ENCODE assay signal across 15 mouse cellular contexts in the genomic region with DNA sequence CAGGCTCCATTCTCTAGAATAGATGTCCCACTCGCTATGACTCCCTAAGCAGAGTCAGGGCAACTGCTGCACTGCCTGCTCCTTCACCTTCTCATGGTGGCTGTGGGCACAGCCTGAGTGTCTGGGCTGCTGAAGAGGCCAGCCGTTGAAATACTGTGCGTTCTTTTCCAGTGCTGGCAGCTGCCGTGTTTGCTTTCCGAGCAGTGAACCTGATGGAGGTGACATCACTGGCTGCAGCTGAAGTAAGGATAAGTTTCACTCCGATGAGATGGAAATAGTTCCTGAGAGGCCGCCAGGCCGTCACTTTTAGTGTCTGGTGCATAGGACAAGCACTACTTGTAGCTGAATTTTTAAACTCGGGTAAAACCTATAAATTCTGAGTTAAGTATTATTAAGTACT.
A peak's percentile ranks its signal among the peaks of the same experiment; 100 is the strongest.
DNase-seq lines count a peak whose midpoint lies in the region; ATAC-seq and TF ChIP-seq lines count a peak whose summit lies in the region.
"Had no signal": no experiment of that assay in that cellular context is flagged by ENCODE, and none has a peak within 500 bp of the region (broad histone marks: within the 10 kb centered on the region; RNA-seq: fewer than 3 reads in every experiment).

No protein-coding gene starts in this region.

- peaks cover 11% of the 10 kb centered on the region for H3K36me3 ChIP-seq in heart, embryonic 16.5 days (ENCODE audit: control insufficient read depth, insufficient read depth)
- H3K36me3 ChIP-seq in heart, embryonic 11.5 days (ENCODE audit: control insufficient read depth, insufficient read depth, low read length): no peaks in the 10 kb centered on the region; the same call in 1 of the 2 replicates
- peaks cover 19% of the 10 kb centered on the region; the same call in 1 of the 2 replicates for H3K36me3 ChIP-seq in lung, embryonic 14.5 days (ENCODE audit: insufficient read depth)
- 0 out of 2 replicates have a peak, but pooled peaks cover 3% of the 10 kb centered on the region for H3K36me3 ChIP-seq in intestine, embryonic 15.5 days
- H3K36me3 ChIP-seq: liver, embryonic 13.5 days had no signal

- H3K4me1 ChIP-seq in heart, embryonic 16.5 days (ENCODE audit: control insufficient read depth, insufficient read depth, low read length): no peaks in the 10 kb centered on the region
- H3K4me1 ChIP-seq in heart, embryonic 11.5 days (ENCODE audit: control insufficient read depth, insufficient read depth, low read length): peaks cover 5% of the 10 kb centered on the region; the same call in 1 of the 2 replicates
- H3K4me1 ChIP-seq in lung, embryonic 14.5 days (ENCODE audit: insufficient read depth): no peaks in the 10 kb centered on the region
- H3K4me1 ChIP-seq in intestine, embryonic 15.5 days (replicated peaks): no peaks in the 10 kb centered on the region
- H3K4me1 ChIP-seq: embryonic facial prominence, embryonic 13.5 days; forebrain, embryonic 10.5 days; hindbrain, embryonic 10.5 days; liver, embryonic 13.5 days; midbrain, embryonic 15.5 days had no signal

- 0 out of 2 replicates have a peak, but pooled peaks have one; percentile 18 for ATAC-seq in heart, embryonic 16.5 days (replicated peaks; ENCODE audit: extremely low read depth, insufficient read depth, low FRiP score)
- no peak for ATAC-seq in heart, embryonic 11.5 days (replicated peaks; ENCODE audit: insufficient number of reproducible peaks, low FRiP score, low TSS enrichment)
- peak; percentile 44; the same call in 1 of the 2 replicates for ATAC-seq in lung, embryonic 14.5 days (ENCODE audit: insufficient read depth)
- no peak for ATAC-seq in intestine, embryonic 15.5 days
- ATAC-seq: inflammation-experienced regulatory T-cells, adult 6 months; midbrain, embryonic 15.5 days had no signal

- no peak overlapping the region for H3K4me3 ChIP-seq in heart, embryonic 16.5 days (ENCODE audit: low read length)
- H3K4me3 ChIP-seq in heart, embryonic 11.5 days (ENCODE audit: low read depth, low read length): no peak overlapping the region
- no peak overlapping the region for H3K4me3 ChIP-seq in lung, embryonic 14.5 days (ENCODE audit: low read depth, low read length)
- no peak overlapping the region for H3K4me3 ChIP-seq in intestine, embryonic 15.5 days (replicated peaks)
- H3K4me3 ChIP-seq: embryonic facial prominence, embryonic 13.5 days; forebrain, embryonic 10.5 days; hindbrain, embryonic 10.5 days; liver, embryonic 13.5 days; midbrain, embryonic 15.5 days had no signal

- TF ChIP-seq CTCF in lung, embryonic 14.5 days (IDR thresholded peaks at IDR 0.05; ENCODE audit: low read depth): no peak

- no peak overlapping the region for H3K9ac ChIP-seq in heart, embryonic 16.5 days (ENCODE audit: low read length)
- H3K9ac ChIP-seq in heart, embryonic 11.5 days (ENCODE audit: low read depth, low read length): no peak overlapping the region
- no peak overlapping the region for H3K9ac ChIP-seq in lung, embryonic 14.5 days
- H3K9ac ChIP-seq in intestine, embryonic 15.5 days: no peak overlapping the region
- H3K9ac ChIP-seq: embryonic facial prominence, embryonic 13.5 days; liver, embryonic 13.5 days; midbrain, embryonic 15.5 days had no signal

- no peak overlapping the region for H3K27ac ChIP-seq in heart, embryonic 16.5 days (ENCODE audit: low read length)
- H3K27ac ChIP-seq in heart, embryonic 11.5 days (ENCODE audit: low read depth, low read length): no peak overlapping the region; the same call in 1 of the 2 replicates
- no peak overlapping the region for H3K27ac ChIP-seq in lung, embryonic 14.5 days (ENCODE audit: low read depth)
- H3K27ac ChIP-seq in intestine, embryonic 15.5 days: no peak overlapping the region
- H3K27ac ChIP-seq: embryonic facial prominence, embryonic 13.5 days; forebrain, embryonic 10.5 days; hindbrain, embryonic 10.5 days; liver, embryonic 13.5 days; midbrain, embryonic 15.5 days had no signal

- DNase-seq in lung, embryonic 14.5 days: peak; percentile 50
- no peak for DNase-seq in lung, postnatal 14 days
- peak; percentile 41 to 48 for DNase-seq in gastrocnemius, postnatal 36 days
- no peak for DNase-seq in neural tube, embryonic 10.5 days (ENCODE audit: extremely low spot score, low spot score)
- DNase-seq: cerebellum, postnatal 36 days; kidney, postnatal 10 days; liver, embryonic 13.5 days had no signal

- H3K4me2 ChIP-seq in heart, embryonic 16.5 days (ENCODE audit: low read depth, low read length): no peak overlapping the region
- no peak overlapping the region for H3K4me2 ChIP-seq in heart, embryonic 11.5 days
- no peak overlapping the region for H3K4me2 ChIP-seq in lung, embryonic 14.5 days
- H3K4me2 ChIP-seq in intestine, embryonic 15.5 days (replicated peaks): no peak overlapping the region
- H3K4me2 ChIP-seq: embryonic facial prominence, embryonic 13.5 days; liver, embryonic 13.5 days; midbrain, embryonic 15.5 days had no signal

- no peaks in the 10 kb centered on the region for H3K27me3 ChIP-seq in heart, embryonic 16.5 days (ENCODE audit: control insufficient read depth, insufficient read depth, low read length)
- H3K27me3 ChIP-seq in heart, embryonic 11.5 days (ENCODE audit: control insufficient read depth, insufficient read depth, low read length): no peaks in the 10 kb centered on the region
- no peaks in the 10 kb centered on the region for H3K27me3 ChIP-seq in lung, embryonic 14.5 days (ENCODE audit: insufficient read depth, low read length)
- no peaks in the 10 kb centered on the region for H3K27me3 ChIP-seq in intestine, embryonic 15.5 days (replicated peaks)
- H3K27me3 ChIP-seq: embryonic facial prominence, embryonic 13.5 days; liver, embryonic 13.5 days; midbrain, embryonic 15.5 days had no signal

- WGBS in heart, embryonic 16.5 days: 41% methylated on average over 9 of the region's 9 CpGs
- 57% methylated on average over 9 of the region's 9 CpGs for WGBS in heart, embryonic 11.5 days (ENCODE audit: insufficient replicate concordance)
- WGBS in lung, embryonic 14.5 days: 54% methylated on average over 9 of the region's 9 CpGs
- WGBS in intestine, embryonic 15.5 days: 74% methylated on average over 9 of the region's 9 CpGs

- intact Hi-C loops in gastrocnemius, postnatal 36 days (cut with DNase I): no loop called here

- no peaks in the 10 kb centered on the region for H3K9me3 ChIP-seq in heart, embryonic 16.5 days (replicated peaks; ENCODE audit: control insufficient read depth, low read length)
- no peaks in the 10 kb centered on the region for H3K9me3 ChIP-seq in heart, embryonic 11.5 days (replicated peaks; ENCODE audit: control insufficient read depth, low read length)
- no peaks in the 10 kb centered on the region for H3K9me3 ChIP-seq in lung, embryonic 14.5 days (ENCODE audit: low read depth, low read length)
- H3K9me3 ChIP-seq in intestine, embryonic 15.5 days: no peaks in the 10 kb centered on the region
- H3K9me3 ChIP-seq: embryonic facial prominence, embryonic 13.5 days; forebrain, embryonic 10.5 days; hindbrain, embryonic 10.5 days; liver, embryonic 13.5 days; midbrain, embryonic 15.5 days had no signal

Comparison
In these comparisons a context has a peak if more than half of its experiments do, and no peak if none do; other contexts are left out.
1. ATAC-seq: peak in heart, embryonic 16.5 days (single experiment) and lung, embryonic 14.5 days (single experiment); none in heart, embryonic 11.5 days (single experiment) and intestine, embryonic 15.5 days (single experiment).
2. DNase-seq: peak in lung, embryonic 14.5 days (single experiment) and gastrocnemius, postnatal 36 days (2 of 2); none in lung, postnatal 14 days (single experiment) and neural tube, embryonic 10.5 days (single experiment).